Mouse (Mus musculus) olfactory bulb, adult 2 months (tissue): ENCODE measurements around the gene Imp3.

Source experiments
- CTCF ChIP-seq: fragments of 200-500 bp; IDR thresholded peaks from 2 replicates; pipeline ENCODE4 v1.5.1; 2012; ENCODE audit warnings: low read depth, mild to moderate bottlenecking, low read length, moderate library complexity; ENCODE audit not compliant: insufficient read depth
- POLR2A ChIP-seq: fragments of 200-500 bp; IDR thresholded peaks from 2 replicates; pipeline ENCODE4 v1.6.1; 2012; ENCODE audit warnings: mild to moderate bottlenecking, low read depth, low read length, moderate library complexity; ENCODE audit not compliant: insufficient read depth

GRCm38 (mm10) chr9:56937223-56938160 lies at the start of gene Imp3:
- TF ChIP-seq CTCF (no peak), POLR2A (peak; percentile 78)
